10 mouse cellular contexts compared by ENCODE assay signal in genomic region chr7:37338067-37338501, GRCm38 (mm10).
DNase-seq lines count a peak whose midpoint lies in the region; ATAC-seq and TF ChIP-seq lines count a peak whose summit lies in the region.
"Had no signal": no experiment of that assay in that cellular context is flagged by ENCODE, and none has a peak within 500 bp of the region (broad histone marks: within the 10 kb centered on the region; RNA-seq: fewer than 3 reads in every experiment).

No protein-coding gene starts in this region.

- no peak for TF ChIP-seq EP300 in stomach, postnatal 0 days (optimal IDR thresholded peaks at IDR 0.05)

- DNase-seq in cerebellum, adult 2 months = peak in 1 of 2 experiments; percentile 49
- DNase-seq in cerebellum, postnatal 4 days (ENCODE audit: low spot score in 2 of 2) = no peak
- no peak for DNase-seq in stomach, postnatal 0 days (ENCODE audit: low spot score)
- peak; percentile 76 for DNase-seq in limb, embryonic 10.5 days (ENCODE audit: low spot score)
- no peak for DNase-seq in frontal cortex, postnatal 10 days (ENCODE audit: low spot score in 2 of 2)
- DNase-seq in thymus, postnatal 4 days = no peak
- no peak for DNase-seq in layer of hippocampus, postnatal 25 days (ENCODE audit: extremely low spot score in 1 of 2, low spot score in 1 of 2)
- DNase-seq: heart, adult 18-20 months; lung, postnatal 36 days had no signal

- H3K27me3 ChIP-seq in cerebellum, adult 2 months (ENCODE audit: control insufficient read depth, insufficient read depth, low read length) = no peaks in the 10 kb centered on the region
- H3K27me3 ChIP-seq in stomach, embryonic 15.5 days (replicated peaks) = no peaks in the 10 kb centered on the region
- no peaks in the 10 kb centered on the region for H3K27me3 ChIP-seq in stomach, postnatal 0 days (ENCODE audit: control insufficient read depth, insufficient read depth, low read length)
- H3K27me3 ChIP-seq in limb, embryonic 10.5 days (ENCODE audit: low read depth, poor library complexity, severe bottlenecking) = peaks cover 25% of the 10 kb centered on the region

- peak overlapping the region; percentile 97 for H3K27ac ChIP-seq in cerebellum, adult 2 months (ENCODE audit: insufficient read depth, low read length)
- H3K27ac ChIP-seq in stomach, embryonic 15.5 days = no peak overlapping the region
- H3K27ac ChIP-seq in stomach, postnatal 0 days (replicated peaks) = no peak overlapping the region
- peak overlapping the region; percentile 92 for H3K27ac ChIP-seq in limb, embryonic 10.5 days

- H3K4me3 ChIP-seq in cerebellum, adult 2 months (replicated peaks; ENCODE audit: insufficient read depth, low read depth, low read length) = no peak overlapping the region
- no peak overlapping the region for H3K4me3 ChIP-seq in stomach, embryonic 15.5 days (replicated peaks)
- no peak overlapping the region for H3K4me3 ChIP-seq in stomach, postnatal 0 days (ENCODE audit: low read depth, low read length)
- H3K4me3 ChIP-seq in limb, embryonic 10.5 days = peak overlapping the region; percentile 49

- no peak for TF ChIP-seq POLR2A in cerebellum, adult 2 months (IDR thresholded peaks at IDR 0.05; ENCODE audit: borderline replicate concordance, insufficient read depth, low read length)

- no peaks in the 10 kb centered on the region for H3K9me3 ChIP-seq in stomach, embryonic 15.5 days
- no peaks in the 10 kb centered on the region for H3K9me3 ChIP-seq in stomach, postnatal 0 days (ENCODE audit: control insufficient read depth, low read length)
- H3K9me3 ChIP-seq in limb, embryonic 10.5 days (replicated peaks) = no peaks in the 10 kb centered on the region

- ATAC-seq in stomach, embryonic 15.5 days (ENCODE audit: insufficient read depth, low FRiP score, low read depth) = no peak
- ATAC-seq in stomach, postnatal 0 days (ENCODE audit: low FRiP score, low TSS enrichment) = no peak

- 17% methylated on average over 11 of the region's 11 CpGs for WGBS in cerebellum, adult 2 months
- 25% methylated on average over 11 of the region's 11 CpGs for WGBS in stomach, embryonic 15.5 days
- 37% methylated on average over 11 of the region's 11 CpGs for WGBS in stomach, postnatal 0 days
- WGBS in limb, embryonic 10.5 days = 3% methylated on average over 11 of the region's 11 CpGs

- H3K36me3 ChIP-seq in stomach, embryonic 15.5 days = no peaks in the 10 kb centered on the region
- no peaks in the 10 kb centered on the region for H3K36me3 ChIP-seq in stomach, postnatal 0 days (ENCODE audit: control insufficient read depth, insufficient read depth, low read length)
- H3K36me3 ChIP-seq in limb, embryonic 10.5 days = no peaks in the 10 kb centered on the region

- H3K9ac ChIP-seq in stomach, embryonic 15.5 days = no peak overlapping the region
- H3K9ac ChIP-seq in stomach, postnatal 0 days (ENCODE audit: low read length) = no peak overlapping the region

- peak overlapping the region; percentile 8; the same call in 1 of the 2 replicates for H3K4me2 ChIP-seq in stomach, embryonic 15.5 days
- no peak overlapping the region for H3K4me2 ChIP-seq in stomach, postnatal 0 days (replicated peaks; ENCODE audit: low read depth)

- H3K4me1 ChIP-seq in cerebellum, adult 2 months (ENCODE audit: control insufficient read depth, insufficient read depth, low read length) = peaks cover 21% of the 10 kb centered on the region
- H3K4me1 ChIP-seq in stomach, embryonic 15.5 days = peaks cover 12% of the 10 kb centered on the region
- H3K4me1 ChIP-seq in stomach, postnatal 0 days (replicated peaks; ENCODE audit: control insufficient read depth, insufficient read depth) = no peaks in the 10 kb centered on the region
- H3K4me1 ChIP-seq in limb, embryonic 10.5 days = peaks cover 71% of the 10 kb centered on the region

- TF ChIP-seq CTCF in cerebellum, adult 2 months (IDR thresholded peaks at IDR 0.05; ENCODE audit: borderline replicate concordance, insufficient read depth, low read depth, low read length) = no peak
- no peak for TF ChIP-seq CTCF in stomach, postnatal 0 days (IDR thresholded peaks at IDR 0.05; ENCODE audit: low read depth)

Comparison
In these comparisons a context has a peak if more than half of its experiments do, and no peak if none do; other contexts are left out.
1. H3K27ac ChIP-seq: peak in cerebellum, adult 2 months (single experiment) and limb, embryonic 10.5 days (single experiment); none in stomach, embryonic 15.5 days (single experiment) and stomach, postnatal 0 days (single experiment).